Mouse (Mus musculus) frontal cortex, adult (tissue): Measurements from ENCODE around the gene Prkag2.

Experiments
- ATAC-seq: cut with Nextera tagmentation; 2 replicates; pipeline ENCODE4 v1.9.2; 2017; ENCODE audit warnings: mild to moderate bottlenecking, moderate library complexity, mixed read lengths; ENCODE audit not compliant: low TSS enrichment

Prkag2 gene

DNA sequence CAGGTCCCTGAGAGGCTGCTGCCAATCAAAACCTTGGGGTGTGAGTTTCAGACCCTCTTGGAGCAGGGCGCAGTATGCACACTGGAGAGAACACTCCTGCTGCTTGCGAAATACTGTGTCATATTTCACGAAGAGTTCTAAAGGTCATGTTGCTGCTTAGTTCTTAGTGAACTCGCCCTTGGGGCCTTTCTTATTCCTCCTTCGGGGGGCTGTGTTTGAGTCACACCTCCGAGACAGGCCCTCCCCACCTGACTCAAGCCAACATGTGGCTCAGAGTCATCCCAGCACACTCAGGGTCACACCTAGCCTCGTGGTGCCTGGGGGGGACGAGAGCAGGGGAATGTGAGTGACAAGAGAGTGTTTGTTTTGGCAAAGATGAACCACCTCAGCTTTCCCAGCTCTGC lies 99.0 kb downstream of the Prkag2 start:
- ATAC-seq: no peak

DNA sequence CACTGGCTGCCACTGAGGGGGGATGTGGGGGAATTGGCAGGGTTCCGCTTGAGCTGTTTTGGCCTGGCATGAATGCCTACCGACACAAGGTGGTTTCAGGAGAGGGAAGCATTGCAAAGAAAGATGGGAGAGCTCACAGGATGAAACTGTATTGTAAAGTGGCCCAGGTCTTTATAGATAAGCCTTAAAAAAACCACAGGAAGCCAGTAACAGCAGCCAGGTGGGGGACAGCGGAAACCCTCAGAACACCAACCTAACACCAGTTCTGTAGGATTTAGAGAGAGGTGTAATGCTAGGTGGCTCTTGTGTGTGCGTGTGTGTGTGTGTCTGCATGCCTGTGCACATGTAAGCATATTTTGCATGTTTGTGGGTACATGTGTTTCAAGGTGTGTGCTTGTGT lies 101.1 kb downstream of the Prkag2 start:
- ATAC-seq: no peak

DNA sequence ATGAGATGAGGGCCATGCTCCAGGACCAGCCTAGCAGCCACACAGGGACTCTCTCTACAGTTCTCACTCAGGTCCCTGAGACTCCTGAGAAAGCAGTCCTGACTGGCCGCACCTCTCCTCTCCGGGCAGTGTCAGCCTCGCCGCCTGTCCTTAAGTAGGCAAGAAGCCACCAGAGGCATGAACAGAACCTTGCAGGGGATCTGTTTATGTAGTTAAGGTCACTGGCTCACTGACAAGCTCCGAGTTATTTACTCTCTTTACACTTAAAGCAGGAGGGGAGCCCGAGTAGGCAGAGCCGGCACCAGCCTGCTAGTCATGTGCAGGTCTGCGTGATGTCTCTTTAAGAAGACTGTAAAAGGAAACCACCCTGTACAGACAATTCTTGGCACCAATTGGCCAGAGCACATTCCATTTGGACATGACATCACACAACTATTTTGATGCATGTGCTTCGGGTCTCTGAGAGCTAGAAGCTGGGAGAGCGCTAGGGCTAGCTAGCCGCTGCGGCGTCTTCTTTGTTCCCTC lies 104.8 kb downstream of the Prkag2 start:
- ATAC-seq: peak; percentile 86

DNA sequence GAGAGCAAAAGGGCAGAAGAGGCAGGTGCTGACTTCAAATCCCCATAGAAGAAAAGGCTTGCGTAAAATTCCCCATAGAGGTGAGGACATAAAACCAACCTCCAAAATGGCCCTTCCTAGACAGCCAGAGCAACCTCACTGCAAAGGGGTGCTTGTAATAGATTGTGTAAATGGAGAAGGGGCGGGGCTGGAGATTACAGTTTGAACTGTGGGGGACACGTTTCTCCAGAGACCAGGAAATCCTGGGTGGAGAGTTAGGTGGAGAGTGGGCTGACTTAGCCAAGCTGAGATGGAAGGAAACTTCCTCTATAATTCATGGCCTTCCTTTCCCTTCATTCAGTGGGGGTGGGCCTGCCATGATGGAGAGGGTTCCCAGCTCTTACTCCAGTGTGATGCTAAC lies 107.3 kb downstream of the Prkag2 start:
- no peak for ATAC-seq

DNA sequence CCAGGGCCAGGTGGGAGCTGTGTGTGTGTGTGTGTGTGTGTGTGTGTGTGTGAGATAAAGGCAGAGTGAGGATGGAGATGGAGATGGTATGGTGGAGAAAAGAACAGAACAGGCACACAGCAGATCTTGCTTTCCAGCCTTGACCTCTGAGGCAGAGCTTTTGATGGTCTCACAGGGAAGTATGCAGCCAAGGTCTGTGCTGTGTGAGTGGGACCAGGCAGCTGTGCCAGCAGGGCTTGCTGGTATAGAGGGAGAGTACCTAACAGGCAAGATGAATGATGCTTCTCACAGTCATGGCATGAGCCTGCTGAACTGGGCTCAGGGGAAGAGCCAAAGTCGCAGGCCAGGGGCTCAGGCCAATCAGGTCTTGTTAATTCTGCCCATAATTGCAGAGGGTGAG lies 108.9 kb downstream of the Prkag2 start:
- ATAC-seq: no peak

DNA sequence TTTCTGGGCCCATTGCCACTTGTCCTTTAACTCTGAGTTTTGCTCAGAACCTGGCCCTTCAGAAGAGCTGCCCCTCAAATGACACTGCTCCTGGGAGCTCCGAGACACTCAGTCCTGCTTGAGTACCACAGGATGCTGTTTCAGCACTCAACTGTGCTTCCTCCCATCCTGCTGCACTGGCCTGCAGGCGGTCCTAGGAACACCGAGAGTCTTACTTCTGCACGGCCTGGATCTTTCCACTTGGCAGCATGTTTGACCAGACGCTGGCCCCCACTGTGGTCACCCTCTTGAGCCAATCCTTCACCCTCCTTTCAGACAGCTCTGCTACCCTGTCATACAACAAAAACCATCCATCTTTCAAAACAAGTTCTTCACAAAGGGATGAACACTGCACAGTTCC lies 110.0 kb downstream of the Prkag2 start:
- ATAC-seq: no peak

DNA sequence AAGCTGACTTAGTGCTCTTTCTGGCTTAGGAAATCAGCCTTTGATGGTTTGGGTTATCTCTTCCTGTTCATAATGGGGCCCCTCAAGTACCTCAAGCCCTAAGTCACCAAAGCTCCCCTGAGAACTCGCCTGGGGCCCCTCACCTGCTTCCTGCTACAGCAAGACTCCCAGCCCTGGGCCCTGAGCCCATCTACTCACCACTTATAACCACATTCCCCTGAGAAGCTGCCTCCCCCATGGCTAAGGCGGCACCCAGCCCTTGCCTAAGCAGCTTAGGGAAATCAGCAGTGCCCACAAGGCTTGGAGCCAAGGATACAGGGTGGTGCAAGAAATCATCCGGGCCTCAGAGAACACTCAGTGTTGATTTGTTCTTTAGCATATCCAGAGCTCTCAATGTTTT lies 110.8 kb downstream of the Prkag2 start:
- peak; percentile 38 for ATAC-seq

DNA sequence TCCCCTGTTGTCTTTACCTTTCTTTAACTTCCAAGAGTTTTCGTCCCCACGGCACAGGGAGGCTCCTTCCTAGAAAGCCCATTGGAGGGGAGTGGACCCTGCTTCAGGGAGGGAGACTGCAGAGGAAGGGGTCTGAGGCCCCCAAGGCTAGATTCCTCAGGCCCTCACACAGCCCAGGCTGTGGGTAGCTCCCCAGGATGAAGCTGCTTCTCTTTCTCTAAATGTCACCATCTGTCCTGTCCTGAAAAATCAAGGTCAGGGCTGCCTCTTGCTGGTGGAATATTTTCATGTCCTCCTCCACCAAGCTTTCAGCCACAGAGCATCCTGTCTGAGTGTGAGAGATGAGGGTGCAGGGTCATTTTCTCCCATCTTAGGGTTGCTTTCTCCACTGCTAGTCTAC lies 113.5 kb downstream of the Prkag2 start:
- ATAC-seq: no peak

DNA sequence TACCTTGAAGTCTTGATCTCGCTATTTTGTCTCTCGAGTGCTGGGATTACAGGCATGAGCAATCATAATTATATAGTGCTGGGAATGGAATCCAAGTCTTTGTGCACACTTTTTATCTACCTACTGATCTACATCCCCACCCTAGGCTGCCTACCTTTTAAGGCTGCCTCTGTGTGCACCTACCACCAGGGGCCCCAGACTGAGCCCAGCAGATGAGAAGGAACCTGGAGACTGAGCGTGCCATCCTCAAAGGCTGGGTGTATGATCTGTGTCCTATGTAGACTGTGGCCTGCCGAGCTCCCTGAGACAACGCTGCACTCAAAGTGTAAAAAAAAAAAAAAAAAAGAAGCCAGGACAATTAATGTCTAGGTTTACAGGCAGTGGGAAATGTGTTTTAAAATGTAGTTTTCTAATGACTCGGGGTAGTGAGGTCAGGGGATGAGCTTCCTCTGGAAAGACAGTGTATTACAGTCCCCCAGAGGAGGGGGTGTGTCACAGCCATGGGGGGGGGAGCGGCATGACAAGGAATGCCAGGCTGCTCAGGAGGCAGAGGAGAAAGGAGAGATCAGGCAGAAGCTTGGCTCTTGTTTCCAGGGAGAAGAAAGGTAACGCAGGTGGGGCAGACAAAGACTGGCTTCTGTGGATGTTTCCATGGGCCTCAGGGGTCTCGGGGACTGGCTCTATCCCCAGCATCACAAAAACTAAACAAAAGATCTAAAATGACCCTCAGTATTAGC lies 114.1 kb downstream of the Prkag2 start:
- ATAC-seq: peak; percentile 21

DNA sequence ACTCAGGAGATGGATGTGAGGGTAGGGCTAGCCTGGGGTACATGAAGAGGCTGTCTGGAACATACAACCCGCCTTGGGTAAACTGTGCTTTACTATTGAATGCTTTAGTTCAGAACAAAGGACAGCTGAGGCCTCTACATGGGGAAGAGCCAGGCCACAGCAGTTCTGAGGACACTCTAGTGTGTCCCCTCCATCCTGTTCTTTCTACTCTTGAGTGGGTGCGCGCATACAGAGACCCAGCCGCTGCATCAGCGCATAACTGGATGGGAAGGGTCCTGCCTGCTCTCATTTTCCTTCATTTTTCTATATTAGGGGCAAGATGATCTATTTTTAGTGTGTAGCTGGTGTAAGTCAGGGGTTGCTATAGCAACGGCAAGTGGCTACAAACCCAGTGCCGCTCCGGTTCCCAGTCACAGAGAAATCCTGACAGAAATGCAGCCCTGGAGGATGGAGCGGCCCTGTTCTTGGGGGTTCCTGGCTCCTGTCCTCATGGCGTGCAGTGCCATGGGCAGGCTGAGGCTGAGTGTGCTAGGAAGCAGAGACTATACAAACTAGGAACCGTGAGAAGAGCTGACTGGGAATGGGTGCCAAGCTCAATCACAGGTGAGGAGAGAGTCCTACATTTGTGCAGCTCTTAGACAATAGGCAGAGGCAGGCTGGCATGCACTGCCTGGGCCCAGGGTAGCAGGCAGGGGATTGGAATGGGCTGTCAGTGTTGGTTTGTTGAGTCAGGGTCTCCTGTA lies 114.8 kb downstream of the Prkag2 start:
- ATAC-seq: peak; percentile 66

DNA sequence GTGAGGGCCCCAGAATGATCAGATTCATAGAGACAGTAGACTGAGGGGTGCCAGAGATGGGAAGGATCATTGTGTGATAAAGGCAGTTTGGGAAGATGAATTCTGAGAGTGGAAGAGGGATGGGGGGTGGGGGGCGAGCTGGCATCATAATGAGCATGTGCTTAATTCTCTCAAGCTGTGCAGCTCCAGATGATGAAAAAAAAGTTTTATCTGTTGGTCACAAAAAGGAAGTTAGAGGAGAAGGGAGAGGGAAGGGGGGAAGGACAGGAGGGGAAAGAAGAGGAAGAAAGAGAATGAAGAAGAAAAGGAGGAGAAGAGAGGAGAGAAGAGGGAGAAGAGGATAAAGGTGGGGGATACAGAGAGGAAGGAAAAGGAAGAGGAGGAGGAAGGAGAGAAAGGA lies 116.3 kb downstream of the Prkag2 start:
- ATAC-seq: no peak

DNA sequence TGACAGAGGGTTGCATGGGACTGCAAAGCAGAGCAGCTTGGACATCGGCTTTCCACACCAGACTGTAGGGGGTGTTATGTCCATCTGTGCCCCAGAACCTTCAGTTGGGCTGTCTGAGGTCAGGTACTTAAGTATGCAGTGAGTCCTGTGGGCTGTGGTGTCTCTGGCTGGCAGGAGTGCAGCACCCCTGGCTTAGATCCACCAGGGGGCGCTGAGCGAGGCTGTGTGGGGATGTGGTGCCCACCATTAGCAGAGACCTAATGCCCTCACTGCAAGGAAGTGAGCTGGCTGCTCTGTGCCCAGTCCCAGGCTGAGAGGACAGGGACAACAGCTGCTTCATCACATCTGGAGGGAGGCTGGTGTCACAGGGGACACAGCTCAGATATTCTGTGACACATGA lies 116.9 kb downstream of the Prkag2 start:
- no peak for ATAC-seq

DNA sequence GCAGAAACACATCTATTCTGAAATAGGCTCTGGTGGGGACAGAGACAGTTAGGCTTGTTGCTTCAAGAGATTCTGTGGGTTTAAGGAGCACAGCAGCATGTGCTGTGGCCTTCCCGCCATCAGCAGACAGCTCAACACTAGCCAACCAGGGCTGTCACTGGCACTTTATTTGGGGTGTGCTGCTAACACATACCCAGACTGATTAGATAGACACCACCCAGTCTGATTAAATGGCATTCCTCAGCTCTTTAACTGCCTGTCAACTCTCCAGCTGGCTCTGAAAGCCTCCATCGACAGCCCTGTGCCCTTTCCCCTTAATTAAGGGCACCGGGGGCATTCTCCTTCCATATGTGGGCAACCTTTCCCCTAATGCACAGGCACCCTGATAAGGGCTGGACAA lies 118.2 kb downstream of the Prkag2 start:
- no peak for ATAC-seq

DNA sequence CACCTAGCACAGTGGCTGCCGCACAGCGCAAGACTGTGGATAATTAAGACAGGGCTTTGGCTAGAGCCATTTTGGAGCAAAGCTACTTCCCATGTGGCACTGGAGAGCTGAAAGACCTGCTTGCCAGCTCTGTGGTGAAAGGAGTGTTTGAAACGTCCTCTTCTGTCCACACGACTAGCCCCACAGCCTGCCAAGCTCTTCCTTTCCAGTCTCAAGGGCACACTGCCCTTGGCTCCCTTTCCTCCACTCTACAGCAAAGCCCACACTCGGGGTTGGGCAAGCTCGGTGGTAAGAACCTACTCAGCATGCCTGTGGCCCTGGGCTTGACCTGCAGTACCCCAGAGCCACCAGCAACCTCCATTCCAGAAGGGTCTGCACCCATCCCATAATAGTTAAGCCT lies 118.7 kb downstream of the Prkag2 start:
- ATAC-seq: no peak

DNA sequence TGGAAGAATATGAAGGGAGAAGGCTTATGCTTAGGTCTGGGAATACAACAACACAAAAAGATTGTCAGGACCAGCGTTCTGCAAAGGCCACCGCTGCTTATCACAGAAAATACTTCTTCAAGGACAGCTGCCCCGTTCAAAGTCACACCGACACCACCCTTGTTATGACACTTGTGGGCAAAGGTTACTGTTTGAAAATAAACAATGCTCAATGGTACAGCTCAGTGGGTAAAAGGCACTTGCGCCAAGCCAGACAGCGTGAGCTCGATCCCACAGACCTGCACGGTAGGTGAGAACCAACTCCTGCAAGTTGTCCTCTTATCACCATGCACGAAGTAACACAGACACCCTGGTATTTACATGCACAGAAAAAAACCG lies 120.5 kb downstream of the Prkag2 start:
- no peak for ATAC-seq

DNA sequence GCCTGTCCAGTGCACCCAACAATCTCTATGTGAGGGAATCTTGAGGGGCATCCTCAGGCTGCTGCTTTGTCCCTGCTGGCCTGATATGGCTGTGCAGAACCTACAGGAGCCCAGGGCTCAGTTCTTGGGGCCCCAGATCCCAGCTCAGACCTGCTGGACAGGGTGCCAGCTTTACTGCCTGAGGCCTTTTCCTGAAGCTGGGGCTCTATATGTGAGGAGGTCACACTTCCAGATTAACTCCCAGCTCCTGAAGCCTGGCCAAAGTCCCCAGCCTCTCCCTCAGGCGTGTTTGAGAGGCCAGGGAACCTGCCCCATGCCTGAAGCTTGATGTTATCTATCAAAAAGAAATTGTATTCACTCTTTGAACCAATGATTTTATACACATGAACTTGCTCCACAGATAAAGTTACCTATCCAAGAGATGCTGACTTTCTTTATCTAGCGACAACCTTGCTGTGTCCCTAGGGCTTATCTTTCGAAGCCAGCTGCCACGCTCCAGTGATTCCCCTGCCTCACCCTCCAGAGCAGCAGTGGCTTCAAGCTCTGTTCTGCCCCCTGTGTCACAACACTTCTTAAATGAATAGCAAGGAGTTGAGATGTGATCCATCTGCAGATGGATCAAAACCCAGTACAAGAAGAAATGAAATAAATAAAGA lies 121.0 kb downstream of the Prkag2 start:
- ATAC-seq: no peak

DNA sequence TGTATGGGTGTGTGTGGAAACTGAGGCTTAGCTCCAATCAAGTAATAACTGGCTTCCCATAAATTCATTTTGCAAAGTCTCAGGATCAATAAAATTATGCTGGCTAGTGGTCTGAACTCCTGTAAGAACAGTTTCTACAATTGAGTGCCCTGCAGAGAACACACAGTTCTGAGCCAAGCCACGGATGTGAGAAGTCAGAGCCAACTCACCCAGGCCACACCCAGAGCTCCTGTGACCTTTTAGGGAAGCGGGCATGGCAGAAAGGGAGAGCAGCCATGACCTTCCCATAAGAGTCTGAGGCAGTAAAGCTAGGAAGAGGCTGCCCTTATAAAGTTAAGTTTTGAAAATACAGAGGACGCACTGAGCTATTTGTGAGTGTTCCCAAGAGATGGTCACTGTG lies 123.5 kb downstream of the Prkag2 start:
- ATAC-seq: no peak

DNA sequence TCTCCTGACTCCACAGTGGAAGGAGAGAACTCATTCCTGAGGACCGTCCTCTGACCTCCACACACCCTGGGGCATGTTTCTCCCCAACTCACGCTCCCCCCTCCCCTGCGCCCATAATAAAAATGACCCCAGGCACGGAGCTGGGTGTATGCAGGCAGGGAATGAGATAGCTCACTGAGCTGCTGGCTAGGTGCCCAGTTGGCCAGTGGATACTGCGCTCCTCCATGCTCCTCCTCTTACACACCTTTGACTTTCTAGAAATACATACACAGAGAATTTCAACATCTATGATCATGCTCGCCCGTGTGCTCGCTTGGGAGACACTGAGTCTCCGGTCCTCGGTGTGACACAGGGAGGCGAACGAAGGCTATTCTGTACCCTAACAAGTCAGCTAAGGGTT lies 124.2 kb downstream of the Prkag2 start:
- ATAC-seq: no peak

DNA sequence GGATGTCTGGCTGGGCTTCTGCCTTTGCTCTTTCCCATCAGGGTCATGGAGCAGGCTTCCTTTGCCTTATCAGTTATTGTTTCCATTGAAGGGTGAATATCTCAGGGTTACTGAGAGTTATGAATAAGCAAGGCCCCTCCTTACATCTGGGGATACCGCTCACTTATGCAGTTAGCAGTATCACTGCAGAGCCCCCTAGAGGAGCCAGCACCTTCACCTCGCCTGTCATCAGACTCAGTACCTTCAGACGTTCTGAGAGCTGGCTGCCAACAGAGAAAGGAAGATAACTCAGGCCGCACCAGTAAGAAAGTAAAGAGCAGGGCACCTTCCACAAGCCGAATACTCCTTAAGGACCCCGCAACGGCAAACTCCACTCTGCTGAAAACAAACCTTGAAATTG lies 125.3 kb downstream of the Prkag2 start:
- no peak for ATAC-seq

DNA sequence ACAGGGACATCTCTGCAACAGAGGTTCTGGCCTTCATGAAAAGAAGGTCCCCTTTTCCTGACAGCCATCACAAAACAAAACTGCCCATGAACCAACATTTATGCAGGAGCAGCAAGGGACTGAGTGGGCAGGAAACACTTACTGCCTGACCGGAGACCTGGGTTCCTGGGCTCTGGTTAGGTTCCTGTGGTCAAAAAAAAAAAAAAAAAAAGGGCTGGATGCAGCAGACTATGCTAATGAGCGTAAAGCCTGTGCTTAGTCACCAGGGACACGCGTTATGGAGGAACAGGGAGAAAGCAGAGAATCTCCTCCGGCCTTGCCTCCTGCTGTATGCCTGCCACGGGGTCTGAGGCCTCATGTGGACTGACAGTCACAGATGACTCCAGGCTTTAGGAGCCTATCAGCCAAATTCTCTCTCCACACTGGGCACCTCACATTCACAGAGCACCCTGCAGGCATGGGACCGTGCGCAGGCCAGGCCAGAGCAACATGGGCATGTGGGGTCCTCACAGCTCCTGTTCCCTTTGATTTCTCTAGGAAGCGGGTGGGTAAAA lies 126.7 kb downstream of the Prkag2 start:
- no peak for ATAC-seq

DNA sequence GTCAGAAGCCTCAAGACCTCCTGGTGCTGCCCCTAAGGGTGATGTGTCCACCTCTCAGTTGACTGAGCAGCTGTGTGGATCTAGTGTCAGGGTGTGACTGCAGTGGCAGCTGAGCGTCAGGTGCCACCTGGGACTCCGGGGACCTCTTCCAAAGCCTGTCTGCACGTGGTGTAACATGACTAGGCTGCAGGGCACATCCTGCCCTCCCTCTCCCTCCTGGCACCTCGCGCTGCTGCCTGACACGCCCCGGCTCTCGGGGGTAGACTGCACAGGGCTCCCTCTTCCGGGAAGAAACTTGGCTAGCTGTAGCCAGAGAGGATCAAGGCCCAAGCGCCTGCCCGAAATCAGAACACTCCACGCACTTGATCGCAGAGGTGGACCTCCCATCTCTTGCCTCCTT lies 127.2 kb downstream of the Prkag2 start:
- ATAC-seq: peak; percentile 50; the same call in 1 of the 2 replicates

DNA sequence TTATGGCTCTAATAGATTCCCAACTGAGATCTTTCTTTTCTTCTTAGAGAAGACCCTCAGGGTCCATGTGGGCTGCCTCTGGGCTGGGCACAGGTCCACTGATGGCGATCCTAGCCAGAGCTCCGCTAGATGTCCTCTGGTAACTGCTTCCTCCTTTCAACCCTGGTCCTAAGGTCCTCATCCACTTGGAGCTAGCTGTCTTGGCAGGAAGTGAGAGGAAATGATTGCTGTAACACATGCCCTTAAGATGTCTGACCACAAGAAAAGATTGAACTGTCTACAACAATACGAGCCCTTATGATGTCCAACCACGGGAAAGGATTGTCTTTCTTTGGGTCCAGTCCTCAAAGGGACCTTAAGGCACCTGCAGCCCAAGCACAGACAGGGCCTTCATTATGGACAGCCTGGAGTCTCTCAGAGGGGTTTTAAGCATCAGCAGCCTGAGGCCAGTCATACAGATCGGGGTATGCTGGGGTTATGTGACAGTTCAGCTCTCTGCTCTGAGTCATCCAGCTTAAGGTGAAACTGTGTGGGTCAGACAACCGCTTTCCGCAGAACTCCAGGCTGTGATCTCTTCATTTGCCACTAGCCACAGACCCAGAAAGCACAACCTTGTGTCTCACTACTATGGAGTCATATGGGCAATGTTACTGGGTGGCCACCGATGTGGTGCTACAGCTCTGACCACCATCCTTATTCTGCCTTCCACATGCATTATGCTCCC lies 129.7 kb downstream of the Prkag2 start:
- ATAC-seq: no peak
